Mouse (Mus musculus) gonadal fat pad, adult 2 months (tissue): ENCODE measurements at regions not wholly inside any gene's neighbourhood (a gene's known extent, or its start where the extent isn't known, plus 50 kb on each side); places are given as distances from the start of the nearest gene placed in this dataset.

Experiments used
- DNase-seq: peaks from one replicate; pipeline ENCODE4 v3.0.0-alpha.2; 2012; ENCODE audit warnings: low read depth

DNA sequence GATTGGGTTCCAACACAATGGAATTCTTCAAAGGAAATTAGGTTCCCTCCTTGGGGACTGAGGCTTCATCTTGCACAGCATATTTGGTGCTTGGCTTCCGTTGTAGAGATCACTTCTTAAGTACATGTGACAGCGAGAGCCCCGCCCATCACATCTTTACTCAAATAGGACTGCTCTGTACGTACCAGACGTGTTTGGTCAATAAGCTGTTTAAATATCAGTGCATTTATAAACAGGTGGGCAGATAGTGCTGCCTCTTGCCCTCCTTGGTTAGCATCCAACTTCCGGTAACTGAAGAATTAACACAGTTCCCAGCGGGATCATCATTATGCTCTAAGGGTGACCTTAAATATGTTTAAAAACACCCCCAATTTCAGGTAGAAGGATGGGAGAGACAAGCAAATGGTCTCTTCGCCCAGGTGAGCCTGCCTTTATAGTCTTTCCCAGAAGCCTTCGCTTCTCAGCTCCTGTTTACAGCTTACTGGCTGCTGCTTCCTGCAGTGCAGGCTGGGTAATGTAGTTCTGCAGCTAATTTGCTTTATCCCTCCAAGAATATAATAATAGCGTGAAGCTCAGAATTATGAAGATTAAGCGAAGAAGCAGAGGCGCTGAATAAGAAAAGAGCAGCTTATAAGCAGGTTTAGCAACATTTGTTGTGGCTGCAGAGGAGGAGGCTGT, 242.1 kb downstream of the Foxo1 start:
- no peak for DNase-seq

DNA sequence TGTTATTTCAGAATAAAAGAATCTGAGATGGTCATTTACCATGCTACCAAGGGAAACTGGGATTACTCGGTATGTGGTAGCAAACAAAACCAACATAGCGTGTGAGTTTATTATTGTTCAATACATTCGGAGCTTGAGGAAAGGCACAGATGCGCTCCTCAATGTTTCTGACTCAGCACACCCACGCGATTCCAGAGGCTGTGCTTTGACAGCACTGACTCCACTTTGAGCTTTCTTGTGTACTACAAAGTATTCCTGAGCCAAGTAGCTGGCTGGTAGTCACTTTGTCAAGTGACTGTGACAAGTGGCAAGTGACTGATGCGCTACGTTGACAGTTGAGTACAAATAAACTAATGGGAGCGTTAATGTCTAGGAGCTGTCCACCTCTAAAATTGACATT, 235.8 kb downstream of the Foxo1 start:
- DNase-seq, result no peak

DNA sequence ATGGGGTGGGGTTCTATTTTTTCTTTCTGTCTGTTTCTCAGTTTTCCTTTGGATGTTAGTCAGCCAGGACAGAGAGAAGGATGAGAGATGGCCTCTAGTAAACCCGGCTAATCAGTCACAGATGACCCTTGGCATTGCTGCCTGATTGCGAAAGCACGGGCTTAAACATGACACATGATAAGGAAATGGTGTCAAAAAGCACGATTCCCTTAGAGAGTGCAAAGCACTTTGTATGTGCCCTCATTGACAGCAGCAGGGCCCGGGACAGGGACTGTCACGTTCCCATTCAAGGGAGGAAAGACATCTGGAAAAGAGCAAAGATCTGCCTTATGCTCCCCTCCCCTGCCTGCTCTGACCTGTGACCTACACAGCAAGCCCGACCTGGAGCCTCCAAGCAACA, 234.1 kb downstream of the Foxo1 start:
- no peak for DNase-seq

DNA sequence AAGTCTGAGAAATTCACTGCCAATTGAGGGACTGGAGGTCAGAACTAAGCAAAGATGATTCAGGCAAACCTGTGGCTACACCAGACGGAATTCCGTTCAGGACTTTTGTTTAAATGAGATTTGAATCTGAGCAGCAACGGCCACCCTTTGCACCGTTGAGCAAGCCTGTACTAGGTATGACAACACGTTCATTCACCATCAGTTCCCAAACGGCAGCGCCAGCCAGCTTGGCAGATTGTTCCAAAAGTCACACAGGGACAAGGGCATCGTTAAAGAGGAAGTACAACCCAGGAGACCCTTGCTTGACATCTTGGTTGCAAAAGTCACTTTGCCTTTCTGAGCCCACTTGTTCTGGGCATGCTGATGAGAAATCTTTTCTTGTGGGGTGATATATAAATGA, 233.5 kb downstream of the Foxo1 start:
- no peak for DNase-seq

DNA sequence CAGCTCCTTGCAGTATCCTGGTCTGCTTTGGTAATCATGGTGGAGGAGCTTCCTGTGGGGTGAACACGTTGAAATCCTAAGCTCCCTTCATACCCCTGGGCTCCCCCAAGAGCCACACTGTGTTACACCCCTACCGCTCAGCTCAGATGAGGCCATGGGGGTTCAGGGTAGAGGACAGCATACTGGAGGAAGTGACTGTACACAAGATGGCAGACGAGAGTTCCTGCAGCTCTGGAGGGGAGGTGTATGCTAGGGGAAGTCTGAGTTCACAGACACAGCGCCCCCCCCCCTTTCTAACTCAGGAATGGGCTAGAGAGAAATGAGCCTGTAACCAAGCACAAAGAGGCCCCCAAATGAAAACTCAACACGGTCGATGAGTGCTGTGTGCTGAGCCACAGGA, 231.9 kb downstream of the Foxo1 start:
- no peak for DNase-seq

DNA sequence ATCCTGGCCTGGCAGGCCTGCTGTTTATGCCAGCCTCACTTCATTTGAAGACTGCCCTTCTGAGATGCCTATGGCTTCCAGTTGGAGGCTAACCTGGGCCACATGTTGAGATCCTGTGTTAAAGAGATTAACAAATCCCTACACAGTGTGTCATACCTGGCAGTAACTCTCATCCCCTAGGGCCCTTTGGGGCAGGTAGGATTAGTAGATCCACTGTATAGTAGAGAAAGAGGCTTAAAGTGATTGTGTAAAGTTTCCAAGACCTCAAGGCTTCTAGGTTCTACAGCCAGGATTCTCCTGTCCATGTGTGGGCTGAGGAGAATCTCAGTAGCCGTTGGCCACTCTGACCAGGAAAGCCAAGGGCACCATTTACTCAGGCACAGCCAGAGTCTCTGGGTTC, 231.4 kb downstream of the Foxo1 start:
- DNase-seq, result peak; percentile 79

DNA sequence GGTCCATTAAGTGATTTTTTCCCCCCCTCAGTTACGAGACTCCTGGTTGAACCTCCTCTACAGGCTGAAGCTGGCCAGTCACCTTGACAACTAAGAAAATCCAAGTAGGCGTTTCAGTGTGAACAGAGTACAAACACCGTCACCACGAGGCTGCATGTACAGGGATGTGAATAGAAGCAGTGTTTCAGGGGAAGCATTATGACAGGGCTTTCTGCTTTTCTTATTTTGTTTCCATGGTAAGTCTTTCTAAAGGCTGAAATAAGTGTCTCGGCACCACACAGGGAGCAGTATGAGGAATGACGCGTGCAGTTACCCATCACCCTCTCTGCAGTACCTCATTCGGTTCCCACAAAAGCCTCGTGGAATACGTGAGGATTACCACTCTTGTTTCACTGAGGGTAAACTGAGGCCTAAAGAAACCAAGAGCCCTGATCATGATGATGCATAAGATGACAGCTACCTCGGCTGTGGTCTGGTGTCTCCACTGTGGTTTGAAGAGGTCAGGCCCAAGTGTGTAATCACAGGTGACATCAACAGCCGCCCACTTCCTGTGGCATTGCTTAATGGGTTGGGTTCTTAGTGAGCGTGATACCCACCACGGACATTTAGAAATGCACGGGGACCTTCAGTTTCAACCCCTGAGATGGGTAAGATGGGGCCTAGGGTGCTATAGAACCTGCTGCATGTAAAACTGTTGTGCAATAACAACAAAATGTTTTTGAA, 230.5 kb downstream of the Foxo1 start:
- no peak for DNase-seq

DNA sequence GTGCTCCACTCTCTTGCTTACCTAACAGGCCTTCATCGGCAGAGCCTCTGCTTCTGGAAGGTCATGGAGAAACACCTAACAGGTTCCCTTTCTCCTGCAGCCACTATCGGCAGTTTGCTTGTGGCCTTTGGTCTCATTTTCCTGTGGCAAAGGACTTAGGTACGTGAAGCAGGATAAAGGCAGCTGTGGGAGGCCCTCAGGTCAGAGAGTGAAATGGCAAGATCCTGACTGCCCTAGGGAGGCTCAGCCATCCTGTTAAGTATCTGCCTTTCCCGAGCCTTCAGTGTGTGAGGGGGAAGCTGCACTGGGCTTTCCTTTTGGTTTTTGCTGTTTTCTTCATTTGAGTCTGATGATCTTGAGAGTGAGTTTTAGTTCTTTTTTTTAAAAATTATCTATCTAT, 228.8 kb downstream of the Foxo1 start:
- DNase-seq, result no peak

DNA sequence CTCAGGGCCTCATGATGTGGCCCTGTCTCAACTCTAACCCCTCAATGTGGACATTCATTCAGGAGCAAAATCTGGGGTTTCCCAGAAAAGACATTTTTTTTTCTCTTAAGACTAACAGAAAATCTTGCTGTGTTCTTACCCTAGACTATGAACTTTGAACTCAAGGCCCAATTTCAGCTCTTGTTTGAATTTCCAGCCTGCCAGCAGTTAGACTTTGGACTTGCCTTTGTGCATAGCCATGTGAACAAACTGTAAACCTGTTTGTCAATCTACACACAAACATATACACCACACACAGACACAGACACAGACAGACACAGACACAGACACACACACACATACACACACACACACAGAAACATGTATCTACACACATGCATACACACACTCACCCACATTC, 227.3 kb downstream of the Foxo1 start:
- DNase-seq, result no peak

DNA sequence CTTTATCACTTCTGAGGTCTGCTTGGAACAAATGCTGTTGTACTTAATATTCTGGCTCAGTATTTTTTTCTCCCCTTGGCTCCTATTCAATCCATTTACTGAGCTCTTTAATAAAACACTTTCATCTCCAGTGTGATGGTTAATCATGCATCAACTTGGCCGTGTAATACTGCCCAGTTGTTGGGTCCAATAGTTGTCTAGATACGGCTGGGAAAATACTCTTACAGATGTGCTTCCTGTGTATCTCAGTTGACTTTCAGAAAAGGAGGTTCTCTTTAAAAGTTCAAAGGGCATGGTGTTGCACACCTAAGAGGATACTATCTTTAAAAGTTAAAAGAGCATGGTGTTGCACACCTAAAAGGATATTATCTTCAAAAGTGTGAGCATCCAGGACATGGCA, 226.8 kb downstream of the Foxo1 start:
- DNase-seq, result no peak

DNA sequence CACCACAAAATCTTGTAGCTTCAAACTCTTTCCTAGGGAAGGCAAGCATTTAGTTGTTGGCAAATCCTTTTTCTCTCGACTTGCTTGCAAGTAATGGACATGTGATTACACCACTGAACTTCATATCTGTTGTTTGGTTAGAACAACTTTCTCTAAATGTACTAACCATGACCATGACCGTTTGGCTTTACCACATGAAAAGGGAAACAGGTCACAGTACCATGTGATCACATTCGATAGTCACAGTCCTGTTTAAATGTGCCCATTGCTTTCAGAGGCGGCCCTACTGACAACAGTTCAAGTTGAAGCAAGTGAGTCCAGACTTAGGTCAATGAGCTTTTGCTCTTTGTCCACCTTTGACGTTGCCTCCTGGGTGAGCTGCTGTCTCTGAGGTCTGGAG, 211.1 kb downstream of the Foxo1 start:
- no peak for DNase-seq

DNA sequence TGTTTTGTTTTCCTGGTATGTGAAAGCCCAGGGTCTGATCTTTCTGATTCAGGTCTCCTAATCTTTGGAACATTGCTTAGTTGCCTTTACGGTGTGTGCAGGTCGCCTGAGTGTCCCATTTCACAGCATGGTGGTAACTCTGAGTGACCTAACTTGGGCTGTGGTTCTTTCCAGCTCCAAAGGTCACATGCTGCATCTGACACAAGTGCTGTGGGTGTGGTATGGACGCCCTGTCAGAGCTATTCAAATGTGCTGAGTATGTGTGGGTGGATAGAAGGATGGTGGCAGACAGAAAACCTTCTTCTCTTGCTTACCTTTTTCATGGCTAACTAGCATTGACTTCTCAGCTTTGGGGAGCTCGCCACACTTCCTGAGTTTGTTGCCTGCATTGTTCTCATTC, 201.8 kb downstream of the Foxo1 start:
- DNase-seq, result no peak

DNA sequence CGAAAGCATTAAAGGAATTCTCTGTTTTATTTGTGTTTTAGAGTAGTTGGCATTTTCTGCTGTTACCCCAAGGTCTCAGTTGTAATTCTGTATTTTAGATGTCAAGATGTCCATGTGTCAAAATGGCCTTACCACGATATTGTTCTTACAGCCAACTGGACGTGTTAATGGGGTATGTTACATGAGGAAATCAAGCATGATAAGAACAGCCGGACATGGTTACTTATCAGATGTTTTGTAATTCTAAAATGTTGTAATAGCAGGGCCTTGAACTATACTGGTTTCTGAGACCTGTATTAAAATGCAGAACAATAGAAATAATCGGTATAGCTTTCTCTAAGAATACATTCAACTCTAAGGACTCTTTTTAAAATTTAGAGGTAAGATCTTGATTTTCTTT, 201.3 kb downstream of the Foxo1 start:
- no peak for DNase-seq

DNA sequence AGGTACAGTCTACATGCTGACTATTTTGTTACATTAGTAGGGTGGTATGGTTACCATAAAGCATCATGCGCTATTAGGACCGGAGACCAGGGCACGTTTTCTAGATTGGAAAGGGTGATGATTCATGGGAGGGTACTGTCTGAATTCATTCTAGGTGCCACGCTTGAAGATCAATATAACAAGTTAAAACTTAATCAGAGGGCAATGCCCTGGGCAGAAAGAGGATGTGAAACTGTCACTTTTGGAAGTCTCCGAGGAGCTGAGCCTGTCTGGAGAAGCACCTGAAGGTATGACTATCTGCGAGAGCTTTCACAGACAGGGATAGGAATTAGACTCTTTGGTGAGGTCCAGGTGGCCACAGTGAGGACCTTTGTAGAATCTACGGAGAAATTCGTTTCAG, 200.2 kb downstream of the Foxo1 start:
- no peak for DNase-seq

DNA sequence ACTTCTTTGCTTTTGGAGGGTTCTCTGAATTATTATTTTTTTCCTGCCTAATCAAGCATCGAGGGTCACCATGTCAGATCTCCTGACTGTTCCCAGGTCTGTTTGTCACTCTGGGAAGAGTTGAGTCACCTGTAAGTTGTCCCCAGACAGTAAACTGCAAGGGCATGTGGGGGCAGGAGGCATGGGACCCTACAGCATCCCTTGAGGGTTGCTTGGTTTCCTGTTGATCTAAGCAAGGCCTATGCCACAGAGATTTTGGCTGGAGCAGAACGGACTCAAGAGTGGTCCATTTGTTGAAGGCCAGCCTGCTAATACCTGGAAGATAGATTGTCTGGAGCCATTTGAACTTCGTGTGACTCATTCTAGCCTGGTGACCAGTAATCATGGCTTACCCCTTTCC, 199.7 kb downstream of the Foxo1 start:
- DNase-seq, result no peak

DNA sequence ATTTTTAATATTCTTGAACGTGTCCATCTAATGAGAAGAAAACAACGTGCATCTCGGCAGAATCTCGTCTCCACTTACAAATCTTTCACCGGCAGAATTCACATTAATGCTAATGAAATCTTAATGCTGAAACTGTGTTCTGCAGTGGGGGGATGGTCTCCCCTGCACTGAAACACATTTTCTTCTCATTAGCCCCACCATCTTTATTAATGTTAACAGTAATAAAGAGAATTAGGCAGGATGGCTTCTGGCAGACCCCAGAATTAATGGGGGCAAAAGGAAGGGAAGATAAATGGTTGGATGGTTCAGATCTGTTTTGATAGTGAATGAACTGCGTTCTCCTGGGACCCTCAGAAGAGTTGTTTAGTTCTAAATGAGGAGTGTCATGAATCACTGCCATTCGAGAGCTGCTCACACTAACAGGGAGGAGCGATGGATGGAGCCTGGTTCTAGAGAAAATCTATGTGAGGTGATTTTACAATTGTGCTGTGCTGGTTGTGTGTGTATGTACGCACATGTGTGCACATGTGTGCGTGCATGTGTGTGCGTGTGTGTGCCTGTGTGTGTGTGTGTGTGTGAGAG, 198.9 kb downstream of the Foxo1 start:
- DNase-seq, result no peak

DNA sequence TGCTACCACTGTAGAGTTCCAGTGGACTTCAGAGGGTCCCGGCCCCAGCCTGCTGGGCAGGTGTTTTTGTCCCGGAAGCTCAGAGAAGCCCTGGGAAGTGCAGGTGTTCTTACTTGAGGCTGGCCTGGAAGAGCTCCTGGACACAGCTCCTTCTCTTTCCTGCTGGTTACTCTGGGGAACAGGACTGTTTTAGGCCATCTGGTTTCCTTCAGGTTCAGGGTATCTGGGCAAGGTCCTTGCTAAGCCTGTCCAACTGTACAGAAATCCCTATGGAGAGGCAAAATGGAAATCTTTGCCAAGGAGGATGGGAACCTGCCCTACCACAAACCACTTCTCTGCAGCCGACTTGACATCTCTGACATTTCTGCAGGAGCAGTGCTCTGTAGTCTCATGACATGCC, 198.4 kb downstream of the Foxo1 start:
- DNase-seq, result no peak

DNA sequence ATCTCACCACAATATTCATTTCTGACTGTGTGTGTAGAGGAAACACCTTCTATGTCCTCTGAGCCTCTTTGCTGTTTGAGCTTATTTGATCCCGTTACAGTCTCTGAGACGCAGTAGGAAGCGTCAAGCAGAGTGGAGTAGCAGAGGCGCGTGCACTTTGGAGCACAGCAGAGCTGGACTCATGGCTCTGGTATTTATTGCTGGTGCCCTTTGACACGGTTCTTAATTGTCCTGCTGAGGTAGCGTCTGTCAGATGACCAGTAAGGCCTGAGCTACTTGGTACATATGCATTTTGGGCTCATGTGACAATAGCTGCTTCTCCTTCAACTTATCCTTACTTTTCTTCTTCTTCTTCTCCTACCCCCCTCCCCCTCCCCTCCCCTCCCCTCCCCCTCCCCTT, 195.8 kb downstream of the Foxo1 start:
- DNase-seq, result no peak

DNA sequence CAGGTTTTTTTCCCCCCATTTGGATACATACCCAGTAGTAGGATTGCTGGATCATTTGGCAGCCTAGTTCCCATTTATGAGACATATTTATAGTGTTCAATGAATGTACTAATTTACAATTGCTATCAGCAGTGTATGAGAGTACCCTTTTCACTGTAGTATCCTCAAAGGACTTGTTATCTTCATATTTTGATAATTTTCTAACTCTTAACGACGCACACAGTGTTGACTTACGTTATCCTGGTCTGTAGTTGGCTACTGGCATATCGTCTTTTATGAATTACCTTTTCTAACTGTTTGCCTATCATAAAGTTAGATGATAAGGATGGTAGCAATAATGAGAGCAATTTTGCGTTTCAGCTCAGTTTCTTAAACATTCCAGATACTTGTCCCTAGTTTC, 186.8 kb downstream of the Foxo1 start:
- DNase-seq, result no peak

DNA sequence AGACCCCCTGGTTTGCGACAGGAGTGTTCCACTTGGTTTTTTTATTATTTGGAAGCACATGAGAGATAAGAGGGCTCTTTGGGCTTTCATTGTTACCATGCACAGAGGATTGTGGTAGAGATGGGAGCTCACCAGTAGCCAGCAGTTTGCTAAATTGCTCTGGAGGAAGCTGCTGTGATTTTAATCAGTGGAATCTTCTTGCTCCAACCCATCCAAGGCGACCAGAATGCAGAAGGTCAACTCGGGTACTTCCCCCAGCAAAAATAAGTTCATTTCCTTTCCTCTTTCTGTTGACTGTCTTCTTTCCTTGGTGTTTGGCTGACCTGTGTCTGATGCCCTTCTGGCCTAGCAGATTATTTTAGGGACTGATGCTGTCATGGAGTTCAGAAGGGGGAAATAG, 184.9 kb downstream of the Foxo1 start:
- DNase-seq, result no peak

DNA sequence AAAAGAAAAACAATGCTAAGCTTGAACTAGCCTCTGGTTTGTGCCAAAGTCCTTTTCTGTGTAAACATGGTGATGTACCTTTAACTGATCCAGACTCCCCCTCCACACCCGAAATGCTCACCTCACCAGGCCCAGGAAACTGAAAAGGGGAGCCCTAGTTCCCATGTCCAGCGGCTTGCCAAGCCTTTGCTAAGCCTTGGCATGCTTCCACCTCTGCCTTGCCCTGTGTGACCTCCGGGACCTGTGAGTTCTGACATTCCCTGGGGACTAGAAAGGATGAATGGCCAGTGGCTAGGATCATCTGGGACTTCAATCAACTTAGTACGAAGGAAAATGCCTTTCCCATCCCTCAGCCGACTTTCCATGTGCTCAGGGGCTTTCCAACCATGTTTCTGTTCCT, 184.2 kb downstream of the Foxo1 start:
- no peak for DNase-seq

DNA sequence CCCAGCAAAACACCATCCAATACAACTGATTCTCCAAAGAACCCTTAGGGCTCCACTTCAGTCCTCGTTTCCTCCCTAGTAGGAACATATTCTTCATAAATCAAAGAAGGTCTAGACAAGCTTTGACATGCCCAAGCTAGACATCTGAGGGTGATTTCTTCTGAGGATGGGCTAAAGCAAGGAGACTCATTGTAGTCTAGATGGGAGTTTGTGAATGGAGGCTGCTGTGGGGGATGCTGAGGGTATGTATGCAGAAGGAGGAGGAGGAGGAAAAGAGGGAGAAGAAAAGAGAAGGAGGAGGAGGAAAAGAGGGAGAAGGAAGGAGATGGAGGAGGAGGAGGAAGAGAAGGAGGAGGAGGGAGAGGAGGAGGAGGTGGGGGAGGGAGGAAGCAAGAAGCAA, 178.9 kb downstream of the Foxo1 start:
- DNase-seq, result no peak

DNA sequence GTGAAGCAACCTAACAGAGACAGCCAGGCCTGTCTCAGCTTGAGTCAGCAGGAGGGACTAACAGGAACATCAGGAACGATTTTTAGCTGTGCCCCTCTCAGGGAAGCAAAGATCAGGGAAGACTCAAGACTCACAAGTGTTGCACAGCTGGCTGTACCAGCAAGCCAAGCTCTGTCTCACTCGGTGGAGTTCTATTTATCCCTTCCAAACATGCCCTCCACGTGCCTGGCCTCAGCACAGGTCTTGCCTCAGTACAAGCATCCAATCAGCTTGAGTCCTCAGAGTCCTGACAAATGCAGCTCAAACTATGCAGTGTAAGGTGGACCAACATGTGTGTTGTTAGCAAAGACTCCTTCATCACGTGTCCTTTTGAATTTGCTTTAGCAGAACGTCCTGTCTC, 178.4 kb downstream of the Foxo1 start:
- no peak for DNase-seq
